Mouse (Mus musculus) spleen, postnatal 14 days (tissue): Measurements from ENCODE around the gene Tarsl2.
A peak's percentile ranks its signal among the peaks of the same experiment; 100 is the strongest.

Source experiments
- DNase-seq, 2 experiments: peaks; one replicate each; pipeline ENCODE4 v3.0.0; 2021 to 2022; ENCODE audit warnings: low spot score in 2 of 2

Gene Tarsl2

GRCm38 (mm10) chr7:65644643-65645351 is at the start of gene Tarsl2:
Gene Tarsl2, plus strand, starts transcription at chr7:65644898.
- DNase-seq: peak; percentile 98

- DNase-seq: no peak
Measured at GRCm38 (mm10) chr7:65606124-65606523, 38.6 kb upstream of the Tarsl2 start.

- no peak for DNase-seq
Measured at GRCm38 (mm10) chr7:65607003-65607402, 37.7 kb upstream of the Tarsl2 start.

- DNase-seq: no peak
Measured at GRCm38 (mm10) chr7:65610171-65610570, 34.5 kb upstream of the Tarsl2 start.

- no peak for DNase-seq
Measured at GRCm38 (mm10) chr7:65610673-65611072, 34.0 kb upstream of the Tarsl2 start.

- DNase-seq: no peak
Measured at GRCm38 (mm10) chr7:65611298-65611697, 33.4 kb upstream of the Tarsl2 start.

DNA sequence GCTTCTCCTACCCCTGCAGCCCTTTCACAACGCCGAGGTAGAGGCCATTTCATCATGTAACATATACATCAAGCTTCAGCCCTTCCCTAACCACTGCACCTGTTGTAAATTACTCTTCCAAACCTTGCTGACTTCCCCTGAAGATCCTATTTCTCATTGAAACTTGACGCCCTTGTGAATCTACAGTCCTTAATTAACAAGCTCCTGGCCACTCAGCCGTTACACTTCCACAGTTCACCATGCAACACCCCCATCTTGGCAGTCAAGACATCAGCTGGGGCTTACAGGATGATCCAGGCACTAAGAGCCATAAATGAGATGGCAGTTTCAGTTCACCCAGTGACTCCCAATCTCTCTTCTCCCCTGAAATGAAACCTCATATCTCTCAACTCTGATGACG is 31.0 kb upstream of the Tarsl2 start:
- no peak for DNase-seq

GRCm38 (mm10) chr7:65618751-65619150 is 25.9 kb upstream of the Tarsl2 start:
- no peak for DNase-seq

DNA sequence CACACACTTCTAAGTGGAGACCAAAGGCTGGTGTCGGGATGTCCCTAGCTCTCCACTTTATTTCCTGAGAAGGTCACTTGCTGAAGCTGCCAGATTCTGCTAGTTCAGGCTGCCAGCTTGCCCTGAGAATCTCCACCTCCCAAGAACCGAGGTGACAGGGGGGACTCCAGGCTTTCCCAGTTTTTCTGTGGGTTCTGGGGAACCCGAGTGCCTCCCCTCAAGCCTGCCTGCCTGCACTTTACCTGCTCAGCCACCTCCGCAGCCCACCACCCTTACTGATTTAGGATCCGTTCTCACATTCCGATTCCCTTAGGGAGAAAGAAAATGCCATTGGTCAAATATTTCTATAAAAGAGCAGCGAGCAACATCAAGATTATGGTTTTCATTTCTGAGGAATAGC is 24.0 kb upstream of the Tarsl2 start:
- DNase-seq: no peak

DNA sequence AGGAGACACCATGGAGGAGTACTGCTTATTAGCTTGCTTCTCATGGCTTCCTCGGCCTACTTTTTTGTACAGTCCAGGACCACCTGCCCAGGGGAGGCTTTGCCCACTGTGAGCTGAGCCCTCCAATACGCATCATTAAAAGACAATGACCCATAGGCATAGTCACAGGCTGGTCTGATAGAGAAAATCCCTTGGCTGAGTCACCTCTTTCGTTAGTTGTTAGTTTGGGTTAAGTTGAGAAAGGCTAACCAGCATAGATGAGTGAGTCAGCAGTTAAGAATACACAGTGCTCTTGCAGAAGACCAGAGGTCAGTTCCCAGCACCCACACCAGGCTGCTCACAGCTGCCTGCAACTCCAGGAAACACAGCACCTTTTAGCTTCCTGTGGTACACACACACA is 21.4 kb upstream of the Tarsl2 start:
- DNase-seq: no peak

DNA sequence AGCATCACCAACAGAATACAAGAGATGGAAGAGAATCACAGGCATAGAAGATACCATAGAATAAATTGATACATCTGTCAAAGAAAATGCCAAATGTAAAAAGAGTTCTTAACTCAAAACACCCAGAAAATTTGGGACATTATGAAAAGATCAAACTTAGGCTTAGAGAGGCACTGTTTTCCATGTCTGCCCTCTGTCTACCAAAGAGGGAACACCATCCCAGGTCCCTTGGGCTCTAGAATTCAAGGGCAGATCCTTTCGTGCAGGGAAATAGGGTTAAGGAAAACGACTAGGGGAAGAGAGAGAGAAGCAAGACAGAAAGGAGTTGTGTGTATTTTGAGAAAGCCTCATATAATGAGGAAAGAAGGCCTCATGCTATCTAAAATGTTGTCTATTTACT is 19.2 kb upstream of the Tarsl2 start:
- DNase-seq: no peak

- no peak for DNase-seq
Measured at GRCm38 (mm10) chr7:65629846-65630245, 14.9 kb upstream of the Tarsl2 start.

GRCm38 (mm10) chr7:65630661-65631060 is 14.0 kb upstream of the Tarsl2 start:
- DNase-seq: no peak

- DNase-seq: no peak
Measured at GRCm38 (mm10) chr7:65635831-65636230, 8.9 kb upstream of the Tarsl2 start.

DNA sequence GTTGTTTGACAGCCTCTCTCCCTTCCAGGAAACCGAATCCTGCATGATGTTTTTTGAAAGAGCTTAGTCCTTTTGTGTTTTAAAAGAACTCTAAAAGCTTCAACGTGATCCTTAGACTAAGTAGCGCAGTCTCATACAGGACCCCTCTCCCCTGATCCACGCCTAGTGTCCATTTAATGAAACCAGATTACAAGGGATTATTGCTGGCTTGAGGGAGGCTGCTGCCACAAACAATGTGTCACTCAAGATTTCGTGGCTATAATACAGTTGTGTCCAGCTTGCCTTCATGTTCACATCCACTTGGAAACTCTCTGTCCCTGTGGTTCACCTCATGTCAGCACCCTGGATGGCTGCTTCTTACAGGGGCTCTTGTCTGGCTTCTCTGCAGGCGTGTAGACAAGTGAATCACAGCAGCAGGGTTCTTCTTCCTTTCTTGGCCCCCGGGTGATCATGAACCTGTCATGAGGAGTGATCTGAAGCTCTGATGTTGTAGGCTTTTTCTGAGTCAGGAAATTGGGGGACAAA is 8.3 kb upstream of the Tarsl2 start:
- no peak for DNase-seq

DNA sequence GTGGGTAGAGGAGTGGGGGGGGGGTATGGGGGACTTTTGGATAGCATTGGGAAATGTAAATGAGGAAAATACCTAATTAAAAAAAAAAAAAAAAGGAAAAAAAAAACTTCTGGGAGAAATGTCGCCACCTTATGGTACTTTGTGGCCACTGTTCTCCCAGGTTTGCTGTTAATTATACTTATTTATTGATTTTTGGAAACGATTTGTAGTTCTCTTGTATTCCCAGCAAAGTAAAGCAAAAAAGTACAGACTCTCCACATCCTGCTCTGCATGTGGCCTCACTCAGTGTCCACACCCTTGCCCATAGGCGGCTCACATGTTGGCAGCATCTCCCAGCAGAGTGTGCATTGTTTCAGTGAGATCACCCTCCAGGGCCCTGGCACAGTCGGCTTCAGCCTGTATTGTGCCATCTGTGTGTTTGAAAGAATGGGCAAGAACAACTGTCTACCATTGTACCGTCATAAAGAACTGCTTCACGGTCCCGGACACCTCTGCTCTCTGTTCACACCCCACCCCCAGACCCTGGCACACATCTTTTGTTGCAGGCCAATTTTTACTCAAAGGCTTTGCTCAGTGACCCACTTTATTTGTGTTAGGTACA is 6.4 kb upstream of the Tarsl2 start:
- no peak for DNase-seq

DNA sequence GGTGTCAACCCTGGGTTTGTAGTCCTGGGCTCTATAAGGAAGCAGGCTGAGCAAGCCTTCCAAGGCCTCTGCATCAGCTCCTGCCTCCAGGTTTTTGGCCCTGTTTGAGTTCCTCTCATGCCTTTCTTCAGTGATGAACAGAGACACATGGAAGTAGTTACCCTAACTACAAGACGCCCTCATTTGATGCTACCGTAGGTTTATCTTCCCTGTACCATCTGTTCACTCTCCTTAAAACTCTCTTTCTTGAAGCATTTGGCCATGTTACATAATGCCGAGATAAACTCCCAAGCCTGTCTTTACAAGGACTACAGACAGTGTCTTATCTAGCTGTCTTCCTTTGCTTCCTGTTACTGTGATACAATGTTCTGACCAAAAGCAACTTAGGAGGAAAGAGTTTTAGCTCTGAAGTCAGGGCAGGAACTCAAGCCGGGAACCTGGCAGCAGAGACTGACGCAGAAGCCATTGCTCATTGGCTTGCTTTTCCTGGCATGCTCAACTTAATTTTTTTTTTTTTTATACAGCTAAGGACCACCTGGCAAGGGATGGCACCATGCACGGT is 4.8 kb upstream of the Tarsl2 start:
- no peak for DNase-seq

DNA sequence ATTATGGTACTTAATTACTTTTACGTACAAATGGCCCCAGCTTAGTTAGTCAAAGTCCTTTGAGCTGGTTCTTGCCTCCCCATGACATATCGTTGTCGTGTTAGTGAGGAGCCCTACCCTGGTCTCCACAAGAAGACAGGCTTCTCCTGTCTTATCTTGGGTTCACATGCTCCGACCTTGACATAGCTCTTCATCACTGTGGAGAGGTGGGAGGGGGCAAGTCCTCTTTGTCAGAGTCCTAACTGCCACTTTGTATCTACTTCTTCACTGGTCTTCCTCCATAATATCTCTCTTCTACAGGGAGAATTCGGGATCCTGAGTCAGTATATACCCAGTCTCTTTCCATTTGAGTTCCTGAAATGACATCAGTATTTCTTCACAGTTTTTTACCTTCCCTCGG is 4.0 kb upstream of the Tarsl2 start:
- no peak for DNase-seq

DNA sequence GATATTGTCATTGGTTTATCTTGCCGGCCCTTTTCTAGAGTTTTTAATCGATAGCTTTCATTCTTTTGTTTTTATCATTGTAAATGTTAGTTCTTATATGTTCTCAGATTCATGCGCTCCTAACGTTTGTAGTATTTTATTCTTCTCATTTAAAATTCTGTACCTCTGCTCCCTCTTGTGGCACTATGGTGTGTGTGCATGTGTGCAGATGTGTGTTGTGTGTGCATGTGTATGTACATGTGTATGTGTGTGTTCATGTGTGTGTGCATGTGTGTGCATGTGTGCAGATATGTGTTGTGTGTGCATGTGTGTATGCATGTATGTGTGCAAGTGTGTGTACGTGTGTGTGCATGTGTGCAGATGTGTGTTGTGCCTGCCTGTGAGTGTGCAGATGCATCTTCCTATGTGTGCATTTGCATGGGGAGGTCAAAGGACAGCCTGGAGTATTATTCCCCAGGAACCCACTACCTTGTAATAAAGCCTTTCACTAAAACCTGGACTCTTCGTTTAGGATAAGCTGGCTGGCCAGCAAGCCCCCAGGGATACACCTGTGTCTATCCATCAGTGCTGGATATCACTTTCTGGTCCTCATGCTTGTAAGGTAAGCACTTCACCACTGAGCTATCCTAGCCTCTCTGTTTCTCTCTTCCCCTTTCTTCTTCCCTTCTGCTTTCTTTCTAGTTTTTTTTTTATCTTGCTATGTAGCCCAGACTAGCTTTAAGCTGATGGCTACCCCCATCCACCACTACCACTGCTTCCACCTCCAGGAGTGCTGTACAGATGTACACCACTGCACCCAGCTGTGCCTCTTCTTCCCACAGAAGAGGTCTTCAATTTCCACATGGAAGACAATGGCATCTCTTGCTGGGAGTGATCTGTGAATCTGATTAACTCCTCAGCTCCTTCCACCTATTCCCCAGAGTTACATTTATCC is 2.1 kb upstream of the Tarsl2 start:
- no peak for DNase-seq

DNA sequence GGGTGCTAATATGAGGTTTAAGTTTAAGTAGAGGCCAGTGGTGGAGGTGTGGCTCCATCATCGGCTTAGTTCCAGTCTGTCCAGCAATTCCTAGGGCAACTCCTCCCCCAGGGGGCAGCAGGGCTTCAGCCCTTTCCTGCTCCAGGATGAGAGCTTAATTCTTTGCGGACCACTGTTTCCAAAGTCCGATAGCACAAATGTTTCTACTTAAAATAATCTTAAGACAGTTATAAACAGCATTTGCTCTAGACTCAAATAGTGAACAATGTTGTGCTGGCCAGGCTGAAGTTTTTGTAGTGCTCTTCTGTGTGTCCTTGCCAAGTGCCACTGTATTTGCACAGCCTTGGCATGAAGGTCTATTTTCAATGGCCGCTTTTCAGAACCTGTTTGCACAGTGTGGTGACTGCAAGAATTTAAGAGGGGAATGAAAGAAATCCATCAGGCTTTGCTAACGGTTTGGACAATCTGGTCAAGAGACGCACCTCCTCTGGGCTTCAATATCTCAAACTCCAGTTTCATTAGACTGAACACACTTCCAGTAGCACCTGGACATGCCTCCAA is 757 bp upstream of the Tarsl2 start:
- DNase-seq: no peak

GRCm38 (mm10) chr7:65645996-65646395 is 1.3 kb downstream of the Tarsl2 start:
- no peak for DNase-seq

DNA sequence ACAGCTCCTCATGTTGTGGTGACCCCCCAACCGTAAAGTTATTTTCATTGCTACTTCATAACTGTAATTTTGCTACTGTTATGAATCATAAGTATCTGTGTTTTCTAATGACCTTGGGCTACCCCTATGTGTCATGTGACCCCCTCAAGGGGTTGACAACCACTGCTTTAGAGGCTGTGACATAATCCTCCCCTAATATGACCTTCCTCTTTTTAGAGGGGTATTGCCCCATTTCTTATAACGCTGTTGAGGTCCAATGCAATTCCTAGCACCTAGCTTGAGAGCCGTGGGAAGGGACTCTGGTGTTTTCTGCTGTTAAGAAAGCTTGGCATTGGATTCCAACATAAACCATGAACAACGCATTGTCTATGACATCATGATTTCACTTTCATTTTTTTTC is 6.0 kb downstream of the Tarsl2 start:
- no peak for DNase-seq
